Mouse (Mus musculus): Measurements from ENCODE around the gene 4933407L21Rik. TPM values are rescaled to one million over a fixed set of nuclear protein-coding genes. Genes with fewer than 3 reads are reported as not detected.

4933407L21Rik gene
- polyA plus RNA-seq, 1 experiment from 2014 or later = 0.11 TPM

DNA sequence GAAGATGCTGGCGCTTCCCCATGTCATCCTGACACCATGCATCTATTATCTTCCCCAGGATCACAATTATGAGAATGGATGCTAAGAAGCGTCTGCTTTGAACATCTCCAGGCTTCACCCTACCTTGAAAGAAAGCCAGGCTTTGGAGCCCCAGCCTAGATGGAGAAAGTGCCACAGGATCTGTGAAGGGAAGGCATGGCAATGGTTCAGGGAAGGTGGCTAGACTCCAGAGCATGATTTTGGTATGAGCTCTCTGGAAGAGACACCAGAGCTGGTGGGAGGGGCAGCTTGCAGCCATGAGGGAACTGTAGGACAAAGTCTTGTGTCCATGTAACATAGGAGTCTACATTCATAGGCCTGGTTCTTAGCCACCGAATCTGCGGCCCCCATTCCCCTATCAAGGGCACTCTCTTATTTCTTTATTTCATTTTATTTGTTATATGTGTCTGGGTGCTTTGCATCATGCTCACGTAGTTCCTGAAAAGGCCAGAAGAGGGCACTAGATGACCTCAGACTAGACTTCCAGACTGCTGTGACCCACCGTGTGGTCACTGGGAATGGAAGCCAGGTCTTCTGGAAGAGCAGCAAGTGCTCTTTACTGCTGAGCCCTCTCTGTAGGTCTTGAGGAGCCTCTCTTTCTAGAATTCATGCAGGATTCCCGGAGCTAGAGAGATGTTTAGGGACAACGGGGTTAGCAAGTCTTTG lies 7.0 kb downstream of the 4933407L21Rik start:
- no peak for ATAC-seq (ENCODE audit: insufficient number of reproducible peaks, low FRiP score, low TSS enrichment, low read depth)
- Histone ChIP-seq H3K4me1 (ENCODE audit: control insufficient read depth, insufficient read depth, low read length) (peaks cover 10% of the 10 kb centered on the region), H3K27me3 (ENCODE audit: control insufficient read depth, insufficient read depth, low read length) (no peaks in the 10 kb centered on the region), H3K27ac (replicated peaks; ENCODE audit: low read depth, low read length) (no peak overlapping the region), H3K4me2 (ENCODE audit: low read depth, severe bottlenecking) (no peak overlapping the region), H3K9ac (ENCODE audit: low read length) (no peak overlapping the region), H3K9me3 (ENCODE audit: control insufficient read depth, low read length) (no peaks in the 10 kb centered on the region), H3K36me3 (ENCODE audit: control insufficient read depth, insufficient read depth, low read length) (no peaks in the 10 kb centered on the region), H3K4me3 (ENCODE audit: low read depth, low read length) (no peak overlapping the region)
- DNase-seq (ENCODE audit: low spot score) = peak; percentile 71
- WGBS = 43% methylated on average over 8 of the region's 8 CpGs

DNA sequence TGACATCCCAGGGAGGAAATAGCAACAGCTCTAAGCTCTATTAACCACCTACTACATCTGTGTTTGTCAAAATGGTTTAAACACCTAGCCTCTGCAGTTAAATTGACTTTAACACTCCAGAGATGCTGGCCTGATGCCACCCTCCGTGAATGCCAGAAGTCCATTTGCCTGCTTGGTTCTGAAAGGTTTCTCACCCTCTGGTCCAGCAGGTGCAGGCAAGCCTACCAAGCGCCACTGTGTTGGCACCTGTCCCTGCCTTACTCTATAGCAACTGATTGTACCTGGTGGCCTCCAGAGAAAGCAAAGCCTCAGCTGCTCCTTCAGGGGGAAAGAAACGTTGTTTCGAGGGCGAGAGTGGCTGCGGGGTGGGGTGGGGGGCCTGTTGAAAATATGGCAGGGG lies 8.0 kb downstream of the 4933407L21Rik start:
- Histone ChIP-seq H3K27me3 (ENCODE audit: control insufficient read depth, insufficient read depth, low read length) (no peaks in the 10 kb centered on the region), H3K4me3 (ENCODE audit: low read depth, low read length) (no peak overlapping the region), H3K9me3 (ENCODE audit: control insufficient read depth, low read length) (no peaks in the 10 kb centered on the region), H3K9ac (ENCODE audit: low read length) (no peak overlapping the region), H3K4me2 (ENCODE audit: low read depth, severe bottlenecking) (no peak overlapping the region), H3K36me3 (ENCODE audit: control insufficient read depth, insufficient read depth, low read length) (no peaks in the 10 kb centered on the region), H3K27ac (replicated peaks; ENCODE audit: low read depth, low read length) (no peak overlapping the region), H3K4me1 (ENCODE audit: control insufficient read depth, insufficient read depth, low read length) (peaks cover 10% of the 10 kb centered on the region)
- DNase-seq (ENCODE audit: low spot score) (no peak), ATAC-seq (ENCODE audit: insufficient number of reproducible peaks, low FRiP score, low TSS enrichment, low read depth) (no peak)
- WGBS = 69% methylated on average over 6 of the region's 6 CpGs

DNA sequence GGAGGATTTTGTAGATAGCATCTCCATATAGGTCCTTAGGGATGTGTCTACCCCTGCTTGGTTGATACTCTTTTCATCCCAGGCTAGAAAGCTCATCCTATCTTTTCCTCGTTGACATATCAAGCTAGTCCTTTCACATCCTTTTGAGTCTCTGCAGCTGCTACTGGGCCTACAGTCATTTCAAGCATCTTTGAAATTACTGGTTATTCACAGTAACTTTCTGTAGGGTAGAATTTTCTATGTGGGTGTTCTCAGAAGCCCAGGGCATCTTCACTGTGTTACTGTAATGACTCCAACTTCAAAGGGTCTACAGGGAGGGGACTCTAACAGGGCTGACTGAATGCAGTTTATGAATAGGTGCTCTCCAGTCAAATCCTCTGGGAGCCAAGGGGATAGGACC lies 9.0 kb downstream of the 4933407L21Rik start:
- no peak overlapping the region for H3K4me3 ChIP-seq (ENCODE audit: low read depth, low read length)
- H3K4me2 ChIP-seq (ENCODE audit: low read depth, severe bottlenecking) = no peak overlapping the region
- no peaks in the 10 kb centered on the region for H3K27me3 ChIP-seq (ENCODE audit: control insufficient read depth, insufficient read depth, low read length)
- peaks cover 10% of the 10 kb centered on the region for H3K4me1 ChIP-seq (ENCODE audit: control insufficient read depth, insufficient read depth, low read length)
- H3K9me3 ChIP-seq (ENCODE audit: control insufficient read depth, low read length) = no peaks in the 10 kb centered on the region
- ATAC-seq (ENCODE audit: insufficient number of reproducible peaks, low FRiP score, low TSS enrichment, low read depth) (no peak), DNase-seq (ENCODE audit: low spot score) (no peak)
- H3K27ac ChIP-seq (replicated peaks; ENCODE audit: low read depth, low read length) = no peak overlapping the region
- no peaks in the 10 kb centered on the region for H3K36me3 ChIP-seq (ENCODE audit: control insufficient read depth, insufficient read depth, low read length)
- 81% methylated on average over 1 of the region's 1 CpGs for WGBS
- H3K9ac ChIP-seq (ENCODE audit: low read length) = no peak overlapping the region

DNA sequence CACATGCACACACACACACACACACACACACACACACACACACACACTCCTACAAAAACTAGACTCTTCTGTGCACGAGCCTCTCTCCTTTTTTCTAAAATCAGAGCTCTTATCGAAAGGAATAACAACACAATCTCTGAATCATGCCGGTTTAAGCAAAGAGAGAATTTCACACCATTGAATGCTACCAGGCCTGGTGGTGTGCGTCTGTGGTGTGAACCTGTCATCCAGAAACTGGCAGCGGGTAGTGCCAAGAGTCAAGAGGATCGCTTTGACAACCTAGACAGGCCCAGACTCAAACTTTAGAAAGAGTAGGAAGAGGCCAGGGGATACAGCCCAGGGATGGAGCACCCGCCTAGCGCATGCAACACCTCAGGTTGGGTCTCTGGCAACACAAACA lies 14.0 kb downstream of the 4933407L21Rik start:
- Histone ChIP-seq H3K27ac (replicated peaks; ENCODE audit: low read depth, low read length) (no peak overlapping the region), H3K27me3 (ENCODE audit: control insufficient read depth, insufficient read depth, low read length) (no peaks in the 10 kb centered on the region), H3K36me3 (ENCODE audit: control insufficient read depth, insufficient read depth, low read length) (no peaks in the 10 kb centered on the region), H3K4me1 (ENCODE audit: control insufficient read depth, insufficient read depth, low read length) (no peaks in the 10 kb centered on the region), H3K9me3 (ENCODE audit: control insufficient read depth, low read length) (no peaks in the 10 kb centered on the region), H3K9ac (ENCODE audit: low read length) (no peak overlapping the region), H3K4me2 (ENCODE audit: low read depth, severe bottlenecking) (no peak overlapping the region), H3K4me3 (ENCODE audit: low read depth, low read length) (no peak overlapping the region)
- ATAC-seq (ENCODE audit: insufficient number of reproducible peaks, low FRiP score, low TSS enrichment, low read depth) (no peak), DNase-seq (ENCODE audit: low spot score) (no peak)
- WGBS = 90% methylated on average over 8 of the region's 8 CpGs

DNA sequence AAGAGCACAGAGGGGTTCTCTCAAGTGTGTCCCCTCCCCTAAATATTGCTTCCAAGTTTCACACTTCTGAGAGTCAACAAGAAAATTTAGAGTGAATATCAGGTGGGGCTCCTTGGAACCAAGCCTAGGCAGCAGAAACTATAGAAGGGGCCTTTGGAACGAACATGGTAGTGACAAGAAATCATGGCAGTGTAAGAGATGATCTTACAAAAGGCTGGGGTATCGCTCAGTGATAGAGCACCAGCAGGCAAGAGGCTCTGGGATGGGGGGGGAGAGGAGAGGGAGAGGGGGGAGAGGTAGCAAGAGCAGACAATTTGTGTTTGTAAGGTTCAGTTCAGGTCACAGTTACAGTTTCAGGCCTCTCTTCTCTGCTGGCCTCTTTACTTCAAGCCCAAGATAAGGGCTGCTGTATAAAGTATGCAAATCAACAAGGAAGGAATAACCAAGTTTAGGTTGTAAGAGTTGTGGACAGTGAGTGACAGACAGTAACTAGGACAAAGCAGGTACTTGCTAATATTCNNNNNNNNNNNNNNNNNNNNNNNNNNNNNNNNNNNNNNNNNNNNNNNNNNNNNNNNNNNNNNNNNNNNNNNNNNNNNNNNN lies 20.9 kb downstream of the 4933407L21Rik start:
- Histone ChIP-seq H3K27me3 (ENCODE audit: control insufficient read depth, insufficient read depth, low read length) (no peaks in the 10 kb centered on the region), H3K4me2 (ENCODE audit: low read depth, severe bottlenecking) (no peak overlapping the region), H3K9ac (ENCODE audit: low read length) (no peak overlapping the region), H3K4me3 (ENCODE audit: low read depth, low read length) (no peak overlapping the region), H3K9me3 (ENCODE audit: control insufficient read depth, low read length) (no peaks in the 10 kb centered on the region), H3K4me1 (ENCODE audit: control insufficient read depth, insufficient read depth, low read length) (no peaks in the 10 kb centered on the region), H3K36me3 (ENCODE audit: control insufficient read depth, insufficient read depth, low read length) (no peaks in the 10 kb centered on the region), H3K27ac (replicated peaks; ENCODE audit: low read depth, low read length) (no peak overlapping the region)
- ATAC-seq (ENCODE audit: insufficient number of reproducible peaks, low FRiP score, low TSS enrichment, low read depth) (no peak), DNase-seq (ENCODE audit: low spot score) (no peak)
- WGBS = 88% methylated on average over 2 of the region's 2 CpGs

DNA sequence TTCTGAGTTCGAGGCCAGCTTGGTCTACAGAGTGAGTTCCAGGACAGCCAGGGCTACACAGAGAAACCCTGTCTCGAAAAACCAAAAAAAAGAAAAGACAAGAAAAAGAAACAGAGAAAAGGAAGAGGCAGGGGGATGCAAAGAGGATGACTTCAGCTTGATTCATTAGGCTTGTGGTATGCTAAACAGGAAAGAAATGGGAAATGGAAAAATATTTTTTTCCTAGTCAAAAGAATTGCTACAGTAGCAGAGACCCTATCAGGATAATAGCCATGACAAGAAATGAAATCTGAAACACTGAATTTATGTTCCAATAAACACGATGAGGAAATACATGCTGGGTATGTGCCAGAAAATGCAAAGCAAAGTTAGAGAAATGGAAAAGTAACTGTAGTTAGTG lies 26.9 kb downstream of the 4933407L21Rik start:
- Histone ChIP-seq H3K9me3 (ENCODE audit: control insufficient read depth, low read length) (no peaks in the 10 kb centered on the region), H3K27me3 (ENCODE audit: control insufficient read depth, insufficient read depth, low read length) (no peaks in the 10 kb centered on the region), H3K4me2 (ENCODE audit: low read depth, severe bottlenecking) (no peak overlapping the region), H3K4me3 (ENCODE audit: low read depth, low read length) (no peak overlapping the region), H3K27ac (replicated peaks; ENCODE audit: low read depth, low read length) (no peak overlapping the region), H3K36me3 (ENCODE audit: control insufficient read depth, insufficient read depth, low read length) (no peaks in the 10 kb centered on the region), H3K4me1 (ENCODE audit: control insufficient read depth, insufficient read depth, low read length) (no peaks in the 10 kb centered on the region), H3K9ac (ENCODE audit: low read length) (no peak overlapping the region)
- DNase-seq (ENCODE audit: low spot score) (no peak), ATAC-seq (ENCODE audit: insufficient number of reproducible peaks, low FRiP score, low TSS enrichment, low read depth) (no peak)
- 83% methylated on average over 3 of the region's 3 CpGs for WGBS

DNA sequence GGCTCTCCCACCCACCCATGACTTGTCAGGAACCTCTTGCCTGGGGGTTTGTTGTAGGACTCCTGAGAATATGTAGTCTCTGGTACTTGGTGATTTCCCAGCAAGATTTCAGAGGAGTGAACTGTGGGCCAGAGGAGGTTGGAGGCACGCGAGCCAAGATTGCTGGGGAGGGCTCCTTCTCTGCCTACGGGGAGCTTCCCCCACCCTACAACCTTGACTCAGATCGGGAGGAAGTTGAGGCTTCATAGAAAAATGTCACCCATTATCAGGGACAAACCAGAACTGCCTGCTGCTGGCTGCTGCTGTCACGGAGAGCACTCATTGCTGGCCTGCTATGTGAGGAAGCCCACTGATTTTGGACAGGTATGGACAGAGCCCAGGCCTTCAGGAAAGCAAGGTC lies 29.0 kb downstream of the 4933407L21Rik start:
- H3K27me3 ChIP-seq (ENCODE audit: control insufficient read depth, insufficient read depth, low read length) = no peaks in the 10 kb centered on the region
- WGBS = 68% methylated on average over 5 of the region's 5 CpGs
- no peaks in the 10 kb centered on the region for H3K4me1 ChIP-seq (ENCODE audit: control insufficient read depth, insufficient read depth, low read length)

DNA sequence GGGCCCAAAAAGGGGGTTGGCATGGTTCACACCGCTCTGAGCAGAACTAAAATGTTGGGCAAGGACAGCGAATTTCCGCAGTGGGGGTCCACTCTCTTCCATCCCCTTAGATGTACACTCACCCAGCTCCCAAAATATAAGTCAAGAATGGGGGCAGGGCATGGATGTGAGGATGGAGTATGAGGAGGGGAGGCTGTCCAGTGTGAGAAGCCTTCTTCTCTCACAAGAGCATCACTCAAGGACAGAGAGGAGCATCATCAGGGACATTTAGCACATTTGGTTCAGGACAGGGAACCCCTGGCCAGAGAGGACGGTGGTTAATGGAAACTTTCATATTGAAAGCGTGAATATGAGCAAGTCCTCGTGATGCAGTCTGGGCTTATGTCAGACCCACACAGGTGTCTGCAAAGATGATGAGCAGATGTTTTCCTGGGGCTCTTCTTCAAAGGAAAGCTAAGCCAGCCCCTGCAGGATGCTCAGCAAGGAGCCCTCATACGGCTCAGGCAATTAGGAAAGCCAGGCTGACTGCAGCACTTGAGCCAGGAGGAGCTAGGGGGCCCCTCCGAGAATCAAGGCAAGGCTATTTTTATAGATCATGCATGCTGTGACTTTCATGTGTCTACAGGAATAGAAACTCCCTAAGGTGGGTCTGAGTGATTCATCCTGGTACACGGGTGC lies 29.8 kb downstream of the 4933407L21Rik start:
- H3K36me3 ChIP-seq (ENCODE audit: control insufficient read depth, insufficient read depth, low read length) = no peaks in the 10 kb centered on the region
- H3K27ac ChIP-seq (replicated peaks; ENCODE audit: low read depth, low read length) = no peak overlapping the region
- no peaks in the 10 kb centered on the region for H3K9me3 ChIP-seq (ENCODE audit: control insufficient read depth, low read length)
- no peak overlapping the region for H3K4me2 ChIP-seq (ENCODE audit: low read depth, severe bottlenecking)
- no peaks in the 10 kb centered on the region for H3K4me1 ChIP-seq (ENCODE audit: control insufficient read depth, insufficient read depth, low read length)
- DNase-seq (ENCODE audit: low spot score) (no peak), ATAC-seq (ENCODE audit: insufficient number of reproducible peaks, low FRiP score, low TSS enrichment, low read depth) (no peak)
- 45% methylated on average over 9 of the region's 9 CpGs for WGBS
- no peaks in the 10 kb centered on the region for H3K27me3 ChIP-seq (ENCODE audit: control insufficient read depth, insufficient read depth, low read length)
- no peak overlapping the region for H3K9ac ChIP-seq (ENCODE audit: low read length)
- no peak overlapping the region for H3K4me3 ChIP-seq (ENCODE audit: low read depth, low read length)

More for the DNA sequence above, 29.0 kb downstream of the 4933407L21Rik start:
- ATAC-seq (ENCODE audit: insufficient number of reproducible peaks, low FRiP score, low TSS enrichment, low read depth) = no peak
- no peak for DNase-seq (ENCODE audit: low spot score)
- H3K27ac ChIP-seq (replicated peaks; ENCODE audit: low read depth, low read length) = no peak overlapping the region
- H3K4me2 ChIP-seq (ENCODE audit: low read depth, severe bottlenecking) = no peak overlapping the region
- no peaks in the 10 kb centered on the region for H3K36me3 ChIP-seq (ENCODE audit: control insufficient read depth, insufficient read depth, low read length)
- H3K9ac ChIP-seq (ENCODE audit: low read length) = no peak overlapping the region
- no peak overlapping the region for H3K4me3 ChIP-seq (ENCODE audit: low read depth, low read length)
- H3K9me3 ChIP-seq (ENCODE audit: control insufficient read depth, low read length) = no peaks in the 10 kb centered on the region

Data from limb, embryonic 11.5 days (tissue).